Mouse (Mus musculus) c-Kit-positive CD71-positive TER-119-positive erythroid progenitor cells, embryonic 14.5 days (primary cell): ENCODE results near the gene Phf5a.

ENCODE experiments used
- DNase-seq: peaks from one replicate; pipeline ENCODE4 v3.0.0-alpha.2; 2013; ENCODE audit warnings: low spot score

The Phf5a gene

GRCm38 (mm10) chr15:81848301-81848700 is 23.4 kb downstream of the Phf5a start:
- peak; percentile 78 for DNase-seq

GRCm38 (mm10) chr15:81847861-81848260 is 23.9 kb downstream of the Phf5a start:
- no peak for DNase-seq

- DNase-seq = no peak
These were observed 24.6 kb downstream of the Phf5a start for GRCm38 (mm10) chr15:81847161-81847560.

GRCm38 (mm10) chr15:81846755-81847154 is 25.0 kb downstream of the Phf5a start:
- DNase-seq = no peak

- DNase-seq = no peak
These were observed 26.0 kb downstream of the Phf5a start for GRCm38 (mm10) chr15:81845724-81846123.

GRCm38 (mm10) chr15:81845033-81845625 is 26.6 kb downstream of the Phf5a start:
- DNase-seq = no peak

GRCm38 (mm10) chr15:81842275-81842674 is 29.4 kb downstream of the Phf5a start:
- DNase-seq = no peak

- no peak for DNase-seq
These were observed 31.4 kb downstream of the Phf5a start for GRCm38 (mm10) chr15:81840306-81840705.

- DNase-seq = no peak
These were observed 32.1 kb downstream of the Phf5a start for GRCm38 (mm10) chr15:81839634-81840033.

- no peak for DNase-seq
These were observed 33.0 kb downstream of the Phf5a start for GRCm38 (mm10) chr15:81838554-81839235.

- DNase-seq = no peak
These were observed 34.5 kb downstream of the Phf5a start for GRCm38 (mm10) chr15:81836966-81837920.

- no peak for DNase-seq
These were observed 35.4 kb downstream of the Phf5a start for GRCm38 (mm10) chr15:81836124-81836821.

- DNase-seq = no peak
These were observed 36.5 kb downstream of the Phf5a start for GRCm38 (mm10) chr15:81835007-81835880.

GRCm38 (mm10) chr15:81834171-81834841 is 37.4 kb downstream of the Phf5a start:
- no peak for DNase-seq

GRCm38 (mm10) chr15:81833481-81833880 is 38.2 kb downstream of the Phf5a start:
- no peak for DNase-seq

GRCm38 (mm10) chr15:81832219-81832618 is 39.5 kb downstream of the Phf5a start:
- DNase-seq = no peak

GRCm38 (mm10) chr15:81831136-81831825 is 40.4 kb downstream of the Phf5a start:
- DNase-seq = peak; percentile 87

- no peak for DNase-seq
These were observed 41.2 kb downstream of the Phf5a start for GRCm38 (mm10) chr15:81830530-81830929.

GRCm38 (mm10) chr15:81829208-81829580 is 42.5 kb downstream of the Phf5a start:
- DNase-seq = no peak
